Mouse (Mus musculus) testis, adult 2 months (tissue): ENCODE results near the gene Grap.

Experiments
- CTCF ChIP-seq: fragments of 200-500 bp; IDR thresholded peaks from 2 replicates; pipeline ENCODE4 v1.5.1; 2012; ENCODE audit warnings: low read depth, mild to moderate bottlenecking, inconsistent platforms, low read length, moderate library complexity; ENCODE audit not compliant: control insufficient read depth, insufficient read depth, insufficient replicate concordance
- POLR2A ChIP-seq: fragments of 200-500 bp; IDR thresholded peaks from 2 replicates; pipeline ENCODE4 v1.6.1; 2012; ENCODE audit warnings: low read depth, mild to moderate bottlenecking, inconsistent platforms, low read length, moderate library complexity; ENCODE audit not compliant: control insufficient read depth

- TF ChIP-seq POLR2A (no peak), CTCF (no peak)
These were observed 21.2 kb downstream of the Grap start for GRCm38 (mm10) chr11:61674151-61674838.
